Mouse (Mus musculus): ENCODE data around the gene Gfer. TPM values are rescaled to one million over a fixed set of nuclear protein-coding genes. Genes with fewer than 3 reads are reported as not detected.
A peak's percentile ranks its signal among the peaks of the same experiment; 100 is the strongest.

The Gfer gene
- polyA plus RNA-seq, 1 experiment: 47.7 TPM

DNA sequence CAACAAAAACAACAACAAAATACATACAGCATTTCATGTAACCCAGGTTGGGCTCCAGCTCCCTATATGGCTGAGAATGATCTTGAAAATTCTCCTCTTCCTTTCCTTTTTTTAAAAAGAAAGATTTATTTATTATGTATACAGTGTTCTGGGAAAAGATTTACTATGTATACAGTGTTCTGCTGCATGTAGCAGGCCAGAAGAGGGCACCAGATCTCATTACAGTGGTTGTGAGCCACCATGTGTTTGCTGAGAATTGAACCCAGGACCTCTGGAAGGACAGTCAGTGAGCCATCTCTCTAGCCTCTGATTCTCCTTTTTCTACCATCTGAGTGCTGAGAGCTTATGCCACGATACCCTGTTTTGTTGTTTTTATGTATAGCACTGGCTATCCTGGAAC lies 38.6 kb upstream of the Gfer start:
- TF ChIP-seq POLR2A (IDR thresholded peaks at IDR 0.05; ENCODE audit: insufficient read length, low read depth): no peak
- TF ChIP-seq MAX (IDR thresholded peaks at IDR 0.05; ENCODE audit: low read depth): no peak
- TF ChIP-seq SRF (IDR thresholded peaks at IDR 0.05; ENCODE audit: control insufficient read depth, insufficient read length, low read depth): no peak
- no peak for TF ChIP-seq MYOD1 (IDR thresholded peaks at IDR 0.05; ENCODE audit: control insufficient read depth in 1 of 3, insufficient read length in 2 of 3, low read depth in 2 of 3)
- no peak for TF ChIP-seq TCF12 (IDR thresholded peaks at IDR 0.05; ENCODE audit: insufficient read depth, poor library complexity, severe bottlenecking)
- Histone ChIP-seq H3ac (ENCODE audit: control insufficient read depth, insufficient read length) (no peak overlapping the region), H3K27me3 (ENCODE audit: control insufficient read depth, insufficient read depth, insufficient read length) (no peaks in the 10 kb centered on the region), H3K4me3 (no peak overlapping the region), H3K79me2 (ENCODE audit: control insufficient read depth, insufficient read depth) (peaks cover 6% of the 10 kb centered on the region), H3K36me3 (ENCODE audit: control insufficient read depth, insufficient read depth) (no peaks in the 10 kb centered on the region), H3K4me2 (ENCODE audit: low read depth) (no peak overlapping the region)

DNA sequence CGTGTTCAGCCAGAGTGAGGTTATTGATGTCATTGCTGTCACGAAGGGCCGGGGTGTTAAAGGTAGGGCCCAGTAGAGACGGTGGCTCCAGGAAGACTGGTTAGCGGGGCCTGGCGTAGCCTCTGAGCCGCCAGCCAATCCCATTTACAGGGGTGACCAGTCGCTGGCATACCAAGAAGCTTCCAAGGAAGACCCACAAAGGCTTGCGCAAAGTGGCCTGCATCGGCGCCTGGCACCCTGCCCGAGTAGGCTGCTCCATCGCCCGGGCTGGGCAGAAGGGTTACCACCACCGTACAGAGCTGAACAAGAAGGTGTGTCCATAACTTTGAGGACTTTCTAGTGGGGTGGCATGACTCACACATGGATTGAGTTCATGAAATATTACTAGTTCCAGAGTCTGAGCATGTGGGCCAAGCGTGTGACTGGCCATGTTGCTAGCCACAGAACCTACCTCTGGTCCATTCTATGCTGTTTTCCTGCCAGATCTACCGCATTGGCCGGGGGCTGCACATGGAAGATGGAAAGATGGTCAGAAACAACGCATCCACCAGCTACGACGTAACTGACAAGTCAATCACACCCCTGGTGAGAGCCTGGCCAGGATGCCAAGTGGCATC lies 37.6 kb upstream of the Gfer start:
- H3K27me3 ChIP-seq (ENCODE audit: control insufficient read depth, insufficient read depth, insufficient read length): no peaks in the 10 kb centered on the region
- TF ChIP-seq MYOG (IDR thresholded peaks at IDR 0.05; ENCODE audit: control insufficient read depth in 1 of 3, insufficient read depth in 1 of 3, insufficient read length in 2 of 3, low read depth in 2 of 3) (no peak), SRF (IDR thresholded peaks at IDR 0.05; ENCODE audit: control insufficient read depth, insufficient read length, low read depth) (no peak), MYOD1 (IDR thresholded peaks at IDR 0.05; ENCODE audit: control insufficient read depth in 1 of 3, insufficient read length in 2 of 3, low read depth in 2 of 3) (no peak), POLR2A (IDR thresholded peaks at IDR 0.05; ENCODE audit: insufficient read length, low read depth) (no peak)
- no peaks in the 10 kb centered on the region for H3K36me3 ChIP-seq (ENCODE audit: control insufficient read depth, insufficient read depth)
- H3K4me3 ChIP-seq: no peak overlapping the region
- no peak overlapping the region for H3ac ChIP-seq (ENCODE audit: control insufficient read depth, insufficient read length)
- peaks cover 6% of the 10 kb centered on the region for H3K79me2 ChIP-seq (ENCODE audit: control insufficient read depth, insufficient read depth)
- no peak overlapping the region for H3K4me2 ChIP-seq (ENCODE audit: low read depth)

DNA sequence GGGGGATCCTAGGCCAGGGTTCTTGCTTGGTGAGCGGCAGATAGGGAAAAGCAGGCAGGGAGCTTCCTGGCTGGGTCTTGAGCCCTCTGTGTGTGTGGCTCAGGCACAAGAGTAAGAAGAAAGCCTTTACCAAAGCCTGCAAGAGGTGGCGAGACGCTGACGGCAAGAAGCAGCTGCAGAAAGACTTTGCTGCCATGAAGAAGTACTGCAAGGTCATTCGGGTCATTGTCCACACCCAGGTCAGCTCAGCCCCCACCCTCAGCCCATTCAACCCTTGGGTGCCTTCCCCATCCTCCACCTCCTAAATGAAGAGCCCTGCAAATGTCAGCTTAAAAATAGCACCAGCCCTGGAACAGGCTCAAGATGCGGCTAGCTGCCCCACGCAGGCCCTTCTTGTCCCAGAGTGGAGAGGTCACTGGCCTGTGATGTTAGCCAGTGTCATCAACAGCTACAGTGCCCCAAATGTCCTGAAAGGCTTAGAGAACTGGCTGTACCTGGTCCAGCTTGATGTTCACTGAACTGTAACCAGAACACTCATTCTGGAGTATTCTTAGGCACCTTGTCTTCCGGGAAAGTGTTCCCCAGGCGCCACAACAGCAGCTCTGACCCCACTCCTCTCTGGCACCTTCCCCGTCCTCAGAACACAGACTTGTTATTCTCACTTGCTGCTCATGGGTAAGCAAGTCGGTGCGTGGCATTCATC lies 36.4 kb upstream of the Gfer start:
- Histone ChIP-seq H3K4me2 (ENCODE audit: low read depth) (peak overlapping the region; percentile 21), H3K36me3 (ENCODE audit: control insufficient read depth, insufficient read depth) (no peaks in the 10 kb centered on the region), H3ac (ENCODE audit: control insufficient read depth, insufficient read length) (no peak overlapping the region), H3K4me3 (no peak overlapping the region), H3K79me2 (ENCODE audit: control insufficient read depth, insufficient read depth) (peaks cover 3% of the 10 kb centered on the region), H3K27me3 (ENCODE audit: control insufficient read depth, insufficient read depth, insufficient read length) (no peaks in the 10 kb centered on the region)
- no peak for TF ChIP-seq USF1 (IDR thresholded peaks at IDR 0.05; ENCODE audit: low read depth)
- TF ChIP-seq E2F4 (IDR thresholded peaks at IDR 0.05; ENCODE audit: insufficient read depth): no peak
- TF ChIP-seq MYOD1 (IDR thresholded peaks at IDR 0.05; ENCODE audit: control insufficient read depth in 1 of 3, insufficient read length in 2 of 3, low read depth in 2 of 3): peak; percentile 47 to 81 (median 80)

DNA sequence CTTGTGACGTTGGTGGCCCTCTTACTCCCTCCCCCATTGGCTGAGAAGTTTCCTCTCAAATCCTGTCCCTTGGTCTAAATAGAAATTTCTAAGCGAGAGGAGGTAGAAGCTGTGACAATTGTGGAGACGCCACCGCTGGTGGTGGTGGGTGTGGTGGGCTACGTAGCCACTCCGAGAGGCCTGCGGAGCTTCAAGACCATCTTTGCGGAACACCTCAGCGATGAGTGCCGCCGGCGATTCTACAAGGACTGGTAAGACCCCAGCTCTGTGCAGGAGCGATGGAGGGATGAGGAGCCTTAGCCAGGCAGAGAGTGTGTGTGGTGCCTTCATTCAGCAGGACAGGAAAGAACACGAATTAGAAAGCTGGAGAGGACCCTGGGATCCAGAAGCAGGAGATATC lies 34.8 kb upstream of the Gfer start:
- no peak overlapping the region for H3ac ChIP-seq (ENCODE audit: control insufficient read depth, insufficient read length)
- H3K27me3 ChIP-seq (ENCODE audit: control insufficient read depth, insufficient read depth, insufficient read length): no peaks in the 10 kb centered on the region
- H3K79me2 ChIP-seq (ENCODE audit: control insufficient read depth, insufficient read depth): no peaks in the 10 kb centered on the region
- H3K4me2 ChIP-seq (ENCODE audit: low read depth): no peak overlapping the region
- H3K4me3 ChIP-seq: no peak overlapping the region
- TF ChIP-seq TCF12 (IDR thresholded peaks at IDR 0.05; ENCODE audit: insufficient read depth, poor library complexity, severe bottlenecking) (no peak), TCF3 (IDR thresholded peaks at IDR 0.05; ENCODE audit: insufficient read length, low read depth) (no peak), USF1 (IDR thresholded peaks at IDR 0.05; ENCODE audit: low read depth) (no peak), SRF (IDR thresholded peaks at IDR 0.05; ENCODE audit: control insufficient read depth, insufficient read length, low read depth) (no peak), POLR2AphosphoS2 (IDR thresholded peaks at IDR 0.05; ENCODE audit: insufficient read length, low read depth) (no peak), REST (IDR thresholded peaks at IDR 0.05; ENCODE audit: insufficient read depth, insufficient read length) (no peak), CEBPB (IDR thresholded peaks at IDR 0.05; ENCODE audit: insufficient read depth, poor library complexity, severe bottlenecking) (no peak), MYOG (IDR thresholded peaks at IDR 0.05; ENCODE audit: control insufficient read depth in 1 of 3, insufficient read depth in 1 of 3, insufficient read length in 2 of 3, low read depth in 2 of 3) (no peak), POLR2A (IDR thresholded peaks at IDR 0.05; ENCODE audit: insufficient read length, low read depth) (no peak), E2F4 (IDR thresholded peaks at IDR 0.05; ENCODE audit: insufficient read depth) (no peak), MAX (IDR thresholded peaks at IDR 0.05; ENCODE audit: low read depth) (no peak), MYOD1 (IDR thresholded peaks at IDR 0.05; ENCODE audit: control insufficient read depth in 1 of 3, insufficient read length in 2 of 3, low read depth in 2 of 3) (no peak)
- H3K36me3 ChIP-seq (ENCODE audit: control insufficient read depth, insufficient read depth): no peaks in the 10 kb centered on the region

DNA sequence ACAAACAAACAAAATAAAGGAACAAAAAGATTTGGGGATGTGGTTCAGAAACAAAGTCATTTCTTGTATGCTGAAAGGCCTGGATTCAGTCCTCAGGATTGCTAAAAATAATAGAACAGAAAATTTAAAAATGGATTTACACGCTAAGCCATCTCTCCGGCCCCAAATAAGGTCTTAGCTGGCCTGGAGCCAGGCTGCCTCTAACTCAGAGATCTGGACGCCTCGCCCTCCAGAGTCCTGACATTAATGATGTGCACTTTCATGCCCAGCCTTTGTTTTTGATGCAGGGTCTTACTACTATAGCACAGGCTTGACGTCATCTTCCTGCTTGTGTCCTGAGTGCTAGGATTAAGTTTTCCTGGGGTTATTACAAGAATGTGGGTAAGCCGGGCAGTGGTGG lies 33.1 kb upstream of the Gfer start:
- no peak overlapping the region for H3K4me3 ChIP-seq

More for the DNA sequence above, 33.1 kb upstream of the Gfer start:
- Histone ChIP-seq H3K36me3 (ENCODE audit: control insufficient read depth, insufficient read depth) (no peaks in the 10 kb centered on the region), H3K4me2 (ENCODE audit: low read depth) (no peak overlapping the region), H3K27me3 (ENCODE audit: control insufficient read depth, insufficient read depth, insufficient read length) (no peaks in the 10 kb centered on the region), H3K79me2 (ENCODE audit: control insufficient read depth, insufficient read depth) (peaks cover under 1% of the 10 kb centered on the region), H3ac (ENCODE audit: control insufficient read depth, insufficient read length) (no peak overlapping the region)
- no peak for TF ChIP-seq E2F4 (IDR thresholded peaks at IDR 0.05; ENCODE audit: insufficient read depth)
- TF ChIP-seq TCF3 (IDR thresholded peaks at IDR 0.05; ENCODE audit: insufficient read length, low read depth): no peak
- no peak for TF ChIP-seq SRF (IDR thresholded peaks at IDR 0.05; ENCODE audit: control insufficient read depth, insufficient read length, low read depth)
- no peak for TF ChIP-seq USF1 (IDR thresholded peaks at IDR 0.05; ENCODE audit: low read depth)
- TF ChIP-seq CEBPB (IDR thresholded peaks at IDR 0.05; ENCODE audit: insufficient read depth, poor library complexity, severe bottlenecking): no peak
- TF ChIP-seq MYOD1 (IDR thresholded peaks at IDR 0.05; ENCODE audit: control insufficient read depth in 1 of 3, insufficient read length in 2 of 3, low read depth in 2 of 3): no peak
- TF ChIP-seq MYOG (IDR thresholded peaks at IDR 0.05; ENCODE audit: control insufficient read depth in 1 of 3, insufficient read depth in 1 of 3, insufficient read length in 2 of 3, low read depth in 2 of 3): no peak
- no peak for TF ChIP-seq REST (IDR thresholded peaks at IDR 0.05; ENCODE audit: insufficient read depth, insufficient read length)

All from myocyte (in vitro differentiated cells).